Mouse (Mus musculus) gastrocnemius, adult 2 months (tissue): ENCODE measurements around the gene Smim12. TPM values are rescaled to one million over a fixed set of nuclear protein-coding genes. Genes with fewer than 3 reads are reported as not detected.

Experiments
- DNase-seq: peaks from one replicate; pipeline ENCODE4 v3.0.0; 2022
- H3K27ac ChIP-seq: fragments of 200-600 bp; 2 replicates; pipeline ENCODE4 v1.8.1; 2022; ENCODE audit warnings: mild to moderate bottlenecking
- H3K4me3 ChIP-seq: fragments of 200-600 bp; 2 replicates; pipeline ENCODE4 v1.8.1; 2022; ENCODE audit warnings: mild to moderate bottlenecking, moderate library complexity
- CTCF ChIP-seq: fragments of 200-600 bp; IDR thresholded peaks from 2 replicates; pipeline ENCODE4 v1.8.1; 2022; ENCODE audit warnings: antibody characterized with exemption, mild to moderate bottlenecking, moderate library complexity
- intact Hi-C: fragments of 180-260 bp; cut with DNase I; formaldehyde crosslinking; loops from one replicate; pipeline ENCODE4 v1.15.1; 2025
- total RNA-seq, 2 experiments: library from RNA; stranded (reverse); gene quantifications; 2 replicates each; pipeline ENCODE4 v1.2.3; 2021

The Smim12 gene
- total RNA-seq, 2 experiments from 2014 or later = 31.9 to 36.5 TPM

- Histone ChIP-seq H3K27ac (peak overlapping the region; percentile 9; the same call in 1 of the 2 replicates), H3K4me3 (no peak overlapping the region)
- intact Hi-C loops = loop anchor here (1.0 to 10.0 kb wide), 3 partner anchors 69 to 695 kb away; partner anchors contain the start of genes Clspn and Zmym6
- peak; percentile 93 for DNase-seq
- peak; percentile 96 for TF ChIP-seq CTCF
Observed at GRCm38 (mm10) chr4:127249701-127250349, 6.2 kb downstream of the Smim12 start.

DNA sequence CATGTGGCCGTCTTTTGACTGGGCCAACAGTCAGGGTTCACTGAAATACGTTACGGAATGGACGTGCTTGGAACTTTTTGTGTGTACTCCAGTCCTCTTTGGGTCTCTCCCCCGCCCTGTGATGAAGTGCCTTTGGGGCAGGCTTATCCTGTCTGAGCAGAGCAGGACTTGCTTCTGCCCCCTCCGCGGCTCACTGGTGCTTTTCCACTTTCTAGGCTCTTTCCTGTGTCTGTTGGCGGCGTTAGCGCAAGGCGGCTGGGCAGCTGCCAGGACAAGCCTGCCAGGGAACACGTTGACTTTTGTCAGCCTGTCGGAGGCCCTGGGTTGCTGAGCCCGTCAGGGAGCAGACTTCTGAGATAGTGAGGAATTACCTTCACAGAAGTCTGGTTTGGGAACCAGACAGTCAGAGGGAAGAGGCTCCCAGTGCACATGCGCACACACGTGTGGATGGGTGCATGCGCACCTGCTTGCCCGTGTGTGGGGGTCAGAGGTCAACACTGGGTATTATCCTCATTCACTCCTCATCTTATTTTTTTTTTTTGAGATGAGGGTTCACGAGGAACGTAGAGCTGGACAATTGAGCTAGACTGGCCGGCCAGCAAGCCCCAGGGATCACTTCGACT lies 8.5 kb downstream of the Smim12 start:
- H3K27ac ChIP-seq = peak overlapping the region; percentile 62

GRCm38 (mm10) chr4:127256739-127257138 lies 13.2 kb downstream of the Smim12 start:
- intact Hi-C loops = no loop called here
- peak; percentile 31 for DNase-seq
- TF ChIP-seq CTCF = no peak
- Histone ChIP-seq H3K27ac (peak overlapping the region; percentile 43; the same call in 1 of the 2 replicates), H3K4me3 (no peak overlapping the region)

More for the DNA sequence above, 8.5 kb downstream of the Smim12 start:
- DNase-seq = peak; percentile 73
- intact Hi-C loops = no loop called here
- TF ChIP-seq CTCF = no peak
- H3K4me3 ChIP-seq = peak overlapping the region; percentile 47

DNA sequence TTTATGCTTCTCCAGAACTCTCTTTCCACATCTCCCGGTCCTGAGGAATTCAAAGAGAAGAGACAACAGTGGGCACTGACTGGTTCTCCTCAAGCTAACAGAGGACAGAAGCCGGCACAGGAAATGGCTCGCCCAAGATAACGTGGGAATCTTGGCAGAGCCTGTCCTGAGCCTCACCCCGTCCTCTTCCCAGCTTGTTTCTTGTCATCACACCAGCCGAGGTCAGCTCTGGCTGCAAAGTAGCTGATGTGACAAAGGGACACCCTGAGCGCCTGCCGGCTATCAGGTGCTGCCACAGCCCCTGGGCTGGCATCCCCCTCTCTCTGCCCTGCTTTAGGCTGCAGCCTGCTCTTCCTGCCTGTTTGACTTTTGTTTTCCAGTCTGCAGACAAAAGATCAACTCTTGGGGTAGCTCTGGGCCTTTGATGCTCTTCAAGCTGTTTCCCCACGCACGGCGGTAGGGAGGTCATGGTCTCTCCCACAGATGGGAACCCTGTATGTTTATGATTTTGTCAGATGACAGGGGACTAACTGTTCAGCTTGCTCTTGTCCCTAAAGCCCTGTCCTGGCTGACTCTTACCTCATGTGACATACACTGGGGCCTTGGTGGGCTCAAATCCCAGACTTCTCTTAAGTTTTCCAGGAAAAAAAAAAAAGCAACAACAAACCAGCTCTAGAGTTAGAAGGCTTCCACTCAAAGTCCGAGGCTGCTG lies 14.8 kb downstream of the Smim12 start:
- no peak overlapping the region for H3K4me3 ChIP-seq
- peak overlapping the region; percentile 69 for H3K27ac ChIP-seq
- intact Hi-C loops = no loop called here
- no peak for TF ChIP-seq CTCF
- no peak for DNase-seq

DNA sequence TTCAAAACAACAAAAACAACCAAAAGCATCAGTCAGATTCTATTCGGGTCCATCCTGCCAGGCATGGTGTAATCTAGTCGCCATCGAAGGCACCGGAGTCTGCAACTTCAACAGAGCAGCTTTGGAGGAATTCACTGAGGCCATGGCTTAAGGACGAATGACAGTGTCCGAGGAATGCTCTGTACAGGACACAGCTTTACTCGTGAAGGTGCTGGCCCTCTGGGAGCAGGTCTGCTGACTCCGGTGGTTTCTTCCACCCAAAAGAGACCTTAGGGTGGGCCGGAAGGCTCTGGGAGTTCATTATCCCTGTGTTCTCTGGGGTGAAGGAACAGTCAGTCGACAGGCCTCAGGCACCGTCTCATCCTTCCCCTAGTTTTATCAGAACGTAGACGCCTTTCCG lies 18.0 kb downstream of the Smim12 start:
- intact Hi-C loops = no loop called here
- Histone ChIP-seq H3K27ac (peak overlapping the region; percentile 70), H3K4me3 (no peak overlapping the region)
- no peak for TF ChIP-seq CTCF
- no peak for DNase-seq

- TF ChIP-seq CTCF = no peak
- DNase-seq = no peak
- Histone ChIP-seq H3K4me3 (peak overlapping the region; percentile 5; the same call in 1 of the 2 replicates), H3K27ac (peak overlapping the region; percentile 70)
- intact Hi-C loops = no loop called here
Observed at GRCm38 (mm10) chr4:127263438-127264182, 20.0 kb downstream of the Smim12 start.

DNA sequence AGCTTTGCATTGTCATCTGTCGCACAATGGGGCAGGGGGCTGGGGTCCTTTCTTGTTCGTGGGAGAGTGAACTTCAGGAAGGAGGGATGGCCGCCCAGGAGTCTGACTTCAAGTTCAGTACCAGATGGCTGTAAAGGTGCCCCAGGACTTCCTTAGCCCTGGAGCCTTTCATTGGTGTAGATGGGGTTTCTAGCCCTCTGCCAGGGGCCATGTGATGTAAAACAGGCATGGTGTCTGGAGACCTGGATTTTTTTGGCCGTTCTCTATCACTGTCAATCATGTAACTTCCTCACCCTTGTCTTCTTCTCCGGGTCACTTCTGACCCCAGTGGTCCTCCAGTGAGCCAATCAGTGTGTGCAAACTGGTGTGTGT lies 20.6 kb downstream of the Smim12 start:
- TF ChIP-seq CTCF = no peak
- intact Hi-C loops = no loop called here
- peak overlapping the region; percentile 70 for H3K27ac ChIP-seq
- no peak for DNase-seq
- peak overlapping the region; percentile 5; the same call in 1 of the 2 replicates for H3K4me3 ChIP-seq

DNA sequence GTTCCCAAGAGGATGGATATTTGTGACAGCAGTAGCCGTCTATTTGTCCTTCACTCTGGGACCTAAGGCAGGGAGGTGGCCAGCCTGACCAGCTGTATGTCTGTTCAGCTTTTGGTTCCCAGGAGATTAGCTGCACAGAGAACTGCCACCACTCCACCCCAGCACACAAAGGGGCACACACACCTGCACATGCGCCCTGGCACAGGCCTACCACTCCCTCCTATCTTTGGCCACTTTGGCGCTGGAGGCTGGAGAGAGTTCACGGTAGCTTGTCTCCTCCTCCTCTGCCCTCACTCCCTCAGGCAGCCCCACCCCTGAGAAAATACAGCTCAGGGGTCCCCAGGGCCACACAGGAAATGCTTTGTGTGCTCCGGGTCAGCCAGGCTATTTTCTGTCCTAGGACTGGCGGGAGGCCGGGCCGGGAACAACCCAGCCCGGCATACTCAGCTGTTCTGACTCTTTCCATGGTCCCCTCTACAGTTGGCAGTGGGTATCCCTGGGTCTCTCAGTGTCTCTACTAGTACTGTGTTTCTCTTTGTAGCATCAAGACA lies 34.9 kb downstream of the Smim12 start:
- intact Hi-C loops = no loop called here
- Histone ChIP-seq H3K27ac (peak overlapping the region; percentile 74), H3K4me3 (0 out of 2 replicates have a peak overlapping the region, but pooled peaks have one; percentile 10)
- no peak for TF ChIP-seq CTCF
- DNase-seq = peak; percentile 55

DNA sequence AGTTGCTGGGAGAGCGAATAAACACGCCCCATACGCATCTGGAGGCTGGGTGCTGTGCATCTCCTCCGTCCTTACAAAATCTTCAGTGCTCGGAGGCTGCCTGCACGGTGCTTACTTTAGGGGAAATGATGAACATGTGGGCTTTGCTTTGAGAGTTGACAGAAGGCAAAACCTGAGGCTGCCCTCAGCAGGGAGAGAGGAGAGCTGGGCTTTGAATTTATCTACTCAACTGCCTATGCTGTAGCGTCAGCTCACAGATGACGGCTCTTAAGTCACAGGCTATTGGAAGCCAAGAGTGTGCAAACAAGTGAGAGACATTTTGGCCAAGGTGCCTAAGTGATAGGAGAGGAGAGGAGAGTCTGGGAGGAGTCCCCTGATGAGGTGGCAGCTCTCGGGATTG lies 35.7 kb downstream of the Smim12 start:
- no peak for DNase-seq
- Histone ChIP-seq H3K4me3 (peak overlapping the region; percentile 28; the same call in 1 of the 2 replicates), H3K27ac (peak overlapping the region; percentile 74)
- intact Hi-C loops = no loop called here
- TF ChIP-seq CTCF = no peak

DNA sequence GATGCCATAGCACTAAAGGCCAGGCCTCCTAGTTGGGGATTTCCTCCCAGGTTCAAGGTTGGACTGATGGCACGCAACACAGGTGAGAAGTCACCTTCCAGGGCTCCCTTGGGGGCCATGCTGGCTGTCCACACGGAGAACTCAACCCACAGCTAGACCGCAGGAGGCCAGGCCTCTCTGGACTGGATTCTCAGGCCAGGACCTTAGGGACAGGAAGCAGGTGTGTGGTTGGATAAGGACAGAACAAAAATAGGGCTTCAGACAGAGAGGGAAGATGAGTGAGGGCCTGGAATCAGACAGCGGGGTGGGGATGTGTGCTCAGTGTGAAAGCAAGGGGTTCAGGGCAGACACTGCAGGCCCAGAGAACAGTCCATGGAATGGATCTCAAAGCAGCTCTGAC lies 43.3 kb downstream of the Smim12 start:
- DNase-seq = no peak
- Histone ChIP-seq H3K27ac (no peak overlapping the region), H3K4me3 (no peak overlapping the region)
- no peak for TF ChIP-seq CTCF
- intact Hi-C loops = no loop called here

DNA sequence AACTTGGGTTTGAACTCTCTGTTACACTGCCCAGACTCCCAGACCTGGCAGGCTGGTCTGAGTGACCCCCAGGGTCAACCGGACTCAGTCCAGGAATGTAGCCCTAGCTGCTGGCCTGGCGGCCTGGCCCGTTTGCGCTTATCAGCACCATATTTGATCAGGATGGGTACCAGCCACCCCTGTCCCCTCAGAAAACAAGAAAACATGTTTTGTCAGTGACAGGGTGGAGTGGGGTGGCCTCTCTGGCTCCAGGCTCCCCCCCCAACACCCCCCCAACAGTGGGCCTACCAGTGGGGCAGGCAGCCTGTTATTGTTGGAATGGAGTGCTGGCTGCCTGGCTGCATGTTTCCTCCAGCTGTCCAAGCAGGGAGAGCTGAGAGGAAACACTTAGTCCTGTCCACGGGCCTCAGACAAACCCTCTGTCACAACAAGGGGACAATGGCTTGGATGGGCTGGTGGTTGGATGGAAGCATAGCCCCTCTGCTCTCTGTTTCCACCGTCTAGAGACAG lies 45.5 kb downstream of the Smim12 start:
- Histone ChIP-seq H3K27ac (peak overlapping the region; percentile 53; the same call in 1 of the 2 replicates), H3K4me3 (no peak overlapping the region)
- intact Hi-C loops = no loop called here
- no peak for DNase-seq
- no peak for TF ChIP-seq CTCF

DNA sequence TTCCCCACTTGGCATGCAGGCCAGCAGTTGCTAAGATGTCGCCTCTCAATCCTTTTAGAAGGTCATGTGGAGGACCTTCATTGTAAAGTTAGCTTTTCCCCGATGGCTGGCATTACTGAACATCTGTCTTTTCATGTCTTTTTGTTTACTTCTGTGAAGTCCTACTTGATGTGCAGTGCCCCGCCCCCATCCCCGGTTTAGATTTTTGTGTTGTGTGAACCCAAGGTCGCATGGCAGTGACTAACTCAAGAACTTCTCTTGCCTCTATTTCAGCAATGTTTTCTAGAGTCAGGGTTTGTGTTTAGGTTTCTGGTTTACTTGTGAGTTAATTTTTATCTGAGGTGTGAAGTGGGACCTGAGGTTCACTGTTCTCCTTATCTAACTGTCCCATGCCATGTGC lies 49.0 kb downstream of the Smim12 start:
- DNase-seq = no peak
- Histone ChIP-seq H3K27ac (no peak overlapping the region), H3K4me3 (no peak overlapping the region)
- intact Hi-C loops = no loop called here
- no peak for TF ChIP-seq CTCF

Other genes starting within 250 kb of the Smim12 start
- gene Sfpq, start 222.5 kb upstream of the Smim12 start, total RNA-seq = 10 to 100 TPM; 63.4 to 83.0 TPM
- gene Zmym1, start 182.6 kb upstream of the Smim12 start, total RNA-seq = 1 to 10 TPM; 6.0 to 6.3 TPM
- gene Zmym6, start 166.4 kb upstream of the Smim12 start, total RNA-seq = 1 to 10 TPM; 3.2 to 7.2 TPM
- gene Tmem35b, start 120.1 kb upstream of the Smim12 start, total RNA-seq = 1 to 10 TPM in 1 of 2 experiments, under 1 TPM in 1; 0.87 to 1.4 TPM
- gene Dlgap3, start 74.6 kb upstream of the Smim12 start, total RNA-seq = not detected
- 1 to 10 TPM; 3.4 to 5.2 TPM for gene Gja4, start 70.3 kb downstream of the Smim12 start, total RNA-seq
- not detected for gene Gjb3, start 87.1 kb downstream of the Smim12 start, total RNA-seq
- gene Gjb4, start 110.3 kb downstream of the Smim12 start, total RNA-seq = not detected
- not detected for gene Gjb5, start 114.4 kb downstream of the Smim12 start, total RNA-seq